Mouse (Mus musculus) kidney, embryonic 15.5 days (tissue): ENCODE measurements around the gene Sumo3. TPM values are rescaled to one million over a fixed set of nuclear protein-coding genes. Genes with fewer than 3 reads are reported as not detected.

Source experiments
- ATAC-seq: fragments of 200-750 bp; cut with Nextera tagmentation; replicated peaks from 2 replicates; pipeline ENCODE4 v1.8.0; 2017; ENCODE audit warnings: moderate TSS enrichment; ENCODE audit not compliant: low FRiP score
- H3K27ac ChIP-seq: fragments of 300-500 bp; sonication (generic); 2 replicates; pipeline ENCODE4 v1.5.1; 2015; ENCODE audit warnings: mild to moderate bottlenecking, inconsistent platforms
- H3K27me3 ChIP-seq: fragments of 300-500 bp; sonication (generic); 2 replicates; pipeline ENCODE4 v1.6.1; 2015; ENCODE audit warnings: inconsistent platforms
- H3K36me3 ChIP-seq: fragments of 300-500 bp; sonication (generic); 2 replicates; pipeline ENCODE4 v1.6.1; 2015; ENCODE audit warnings: inconsistent platforms
- H3K4me1 ChIP-seq: fragments of 300-500 bp; sonication (generic); 2 replicates; pipeline ENCODE4 v1.6.1; 2015; ENCODE audit warnings: inconsistent platforms
- H3K4me2 ChIP-seq: fragments of 300-500 bp; sonication (generic); 2 replicates; pipeline ENCODE4 v1.6.1; 2015; ENCODE audit warnings: moderate library complexity, mild to moderate bottlenecking, inconsistent platforms
- H3K4me3 ChIP-seq: fragments of 300-500 bp; sonication (generic); replicated peaks from 2 replicates; pipeline ENCODE4 v1.5.1; 2015; ENCODE audit warnings: mild to moderate bottlenecking, inconsistent platforms
- H3K9ac ChIP-seq: fragments of 300-500 bp; sonication (generic); 2 replicates; pipeline ENCODE4 v1.6.1; 2015; ENCODE audit warnings: mild to moderate bottlenecking, inconsistent platforms
- H3K9me3 ChIP-seq: fragments of 300-500 bp; sonication (generic); replicated peaks from 2 replicates; pipeline ENCODE4 v1.6.1; 2016; ENCODE audit warnings: inconsistent platforms
- WGBS: fragments of 180-500 bp; shearing (Covaris S2); methylation state at CpG from one replicate; pipeline ENCODE4 v1.1.7; 2015; ENCODE audit warnings: mixed read lengths; 5-methylcytosine and 5-hydroxymethylcytosine counted together
- polyA plus RNA-seq: library from polyadenylated mRNA; unstranded; fragments of >200 nt; fragmentation: Nextera tagmentation; extraction: Ambion mirVana; gene quantifications from 2 replicates; pipeline ENCODE4 v1.2.1, GENCODE M21; 2015

Sumo3 gene
- polyA plus RNA-seq, 1 experiment from 2014 or later, result 332 TPM

DNA sequence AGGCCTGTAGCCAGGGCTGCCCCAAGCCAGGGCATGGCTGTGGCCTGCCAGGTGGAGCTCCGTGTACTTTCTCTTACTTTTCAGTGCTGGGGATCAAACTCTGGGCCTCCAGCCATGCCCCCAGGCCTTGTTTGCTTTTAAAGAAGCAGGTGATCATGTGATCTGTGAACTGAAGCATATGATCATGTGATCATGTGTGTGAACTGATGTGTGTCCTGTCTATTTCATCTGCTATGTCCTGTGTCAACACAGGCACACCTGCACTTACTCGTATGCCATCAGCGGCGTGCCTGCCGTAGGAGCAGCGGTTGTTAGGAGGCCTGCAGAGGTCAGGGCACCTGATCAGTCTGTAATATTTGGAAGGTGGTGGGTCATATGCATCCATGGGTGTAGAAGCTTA is 28.1 kb downstream of the Sumo3 start:
- no peaks in the 10 kb centered on the region for H3K9me3 ChIP-seq
- peaks cover 18% of the 10 kb centered on the region for H3K4me1 ChIP-seq
- no peak overlapping the region for H3K9ac ChIP-seq
- WGBS, result 74% methylated on average over 6 of the region's 6 CpGs
- no peak overlapping the region for H3K4me2 ChIP-seq
- H3K27me3 ChIP-seq, result no peaks in the 10 kb centered on the region
- no peak for ATAC-seq
- peaks cover 80% of the 10 kb centered on the region for H3K36me3 ChIP-seq
- no peak overlapping the region for H3K4me3 ChIP-seq
- no peak overlapping the region for H3K27ac ChIP-seq

GRCm38 (mm10) chr10:77634452-77635231 is 28.7 kb downstream of the Sumo3 start:
- Histone ChIP-seq H3K27ac (peak overlapping the region; percentile 71), H3K9ac (no peak overlapping the region), H3K4me1 (peaks cover 19% of the 10 kb centered on the region), H3K9me3 (no peaks in the 10 kb centered on the region), H3K4me3 (no peak overlapping the region), H3K27me3 (no peaks in the 10 kb centered on the region), H3K36me3 (peaks cover 80% of the 10 kb centered on the region), H3K4me2 (no peak overlapping the region)
- peak; percentile 40; the same call in 1 of the 2 replicates for ATAC-seq
- 57% methylated on average over 13 of the region's 13 CpGs for WGBS

DNA sequence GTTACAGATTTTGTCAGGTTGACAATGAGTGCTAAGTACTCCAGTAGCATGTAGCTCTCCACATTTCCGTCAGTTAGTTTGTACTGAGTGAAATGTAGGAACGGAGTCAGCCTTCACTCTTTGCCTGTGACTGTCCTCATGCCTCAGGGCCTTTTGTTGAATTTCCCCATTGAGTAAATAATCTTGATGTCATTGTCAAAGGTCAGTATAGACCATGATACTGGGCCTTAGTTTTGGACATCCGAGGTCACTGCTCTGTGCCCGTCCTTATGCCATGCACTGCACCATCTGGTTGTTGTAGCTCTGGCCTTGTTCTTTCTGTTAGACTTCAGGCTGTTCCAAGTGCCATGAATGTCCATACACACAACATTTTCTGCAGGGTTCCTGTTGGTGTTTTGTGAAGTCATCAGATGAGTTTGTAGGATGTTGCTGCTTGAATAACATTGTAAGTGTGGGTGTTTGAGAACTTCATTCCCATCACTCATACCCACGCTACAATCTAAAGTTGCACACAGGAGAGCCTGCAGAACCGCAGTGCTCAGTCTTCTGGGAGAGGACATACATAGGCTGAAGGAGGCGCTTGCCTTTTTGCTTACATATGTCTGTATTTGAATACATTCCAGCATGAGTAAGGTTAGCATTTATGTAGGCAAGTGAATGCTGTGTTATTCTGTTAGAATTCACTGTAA is 30.5 kb downstream of the Sumo3 start:
- Histone ChIP-seq H3K9me3 (no peaks in the 10 kb centered on the region), H3K36me3 (peaks cover 81% of the 10 kb centered on the region), H3K4me1 (peaks cover 19% of the 10 kb centered on the region), H3K4me3 (no peak overlapping the region), H3K9ac (no peak overlapping the region), H3K27me3 (no peaks in the 10 kb centered on the region), H3K27ac (no peak overlapping the region), H3K4me2 (no peak overlapping the region)
- WGBS, result 93% methylated on average over 7 of the region's 7 CpGs
- no peak for ATAC-seq

- Histone ChIP-seq H3K4me2 (no peak overlapping the region), H3K36me3 (peaks cover 84% of the 10 kb centered on the region), H3K27ac (no peak overlapping the region), H3K4me1 (peaks cover 13% of the 10 kb centered on the region), H3K9ac (no peak overlapping the region), H3K4me3 (no peak overlapping the region), H3K9me3 (no peaks in the 10 kb centered on the region), H3K27me3 (no peaks in the 10 kb centered on the region)
- ATAC-seq, result no peak
- WGBS, result 77% methylated on average over 6 of the region's 6 CpGs
Observed at GRCm38 (mm10) chr10:77638956-77639355, 33.1 kb downstream of the Sumo3 start.

- Histone ChIP-seq H3K9ac (no peak overlapping the region), H3K27ac (no peak overlapping the region), H3K36me3 (peaks cover 75% of the 10 kb centered on the region), H3K4me3 (no peak overlapping the region), H3K4me1 (0 out of 2 replicates have a peak, but pooled peaks cover 4% of the 10 kb centered on the region), H3K27me3 (no peaks in the 10 kb centered on the region), H3K9me3 (no peaks in the 10 kb centered on the region), H3K4me2 (no peak overlapping the region)
- ATAC-seq, result no peak
- WGBS, result 73% methylated on average over 7 of the region's 7 CpGs
Observed at GRCm38 (mm10) chr10:77643160-77643559, 37.3 kb downstream of the Sumo3 start.

DNA sequence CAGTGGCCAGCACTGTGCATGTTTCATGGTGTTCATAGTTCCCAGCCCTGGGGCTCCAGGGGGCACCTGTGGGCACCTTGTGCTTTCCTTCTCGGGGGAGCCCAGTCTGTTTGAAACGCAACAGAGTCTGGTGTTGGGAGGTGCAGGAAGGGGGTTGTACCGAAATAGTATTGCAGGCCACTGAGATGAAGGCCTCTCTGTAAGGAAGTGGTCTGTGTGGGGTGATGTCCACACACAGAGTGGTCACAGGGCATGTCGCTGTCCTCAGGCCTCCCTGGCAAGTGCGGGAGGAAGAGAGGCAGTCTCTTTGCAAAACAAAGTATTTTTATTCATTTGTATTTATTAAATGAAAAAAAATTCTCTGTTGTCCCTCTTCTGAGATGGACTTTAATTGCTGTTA is 39.7 kb downstream of the Sumo3 start:
- Histone ChIP-seq H3K36me3 (peaks cover 62% of the 10 kb centered on the region), H3K27ac (no peak overlapping the region), H3K4me1 (0 out of 2 replicates have a peak, but pooled peaks cover 5% of the 10 kb centered on the region), H3K4me2 (no peak overlapping the region), H3K4me3 (no peak overlapping the region), H3K9ac (no peak overlapping the region), H3K9me3 (no peaks in the 10 kb centered on the region), H3K27me3 (no peaks in the 10 kb centered on the region)
- 93% methylated on average over 5 of the region's 5 CpGs for WGBS
- no peak for ATAC-seq

- Histone ChIP-seq H3K36me3 (peaks cover 44% of the 10 kb centered on the region), H3K4me3 (no peak overlapping the region), H3K9me3 (no peaks in the 10 kb centered on the region), H3K27me3 (no peaks in the 10 kb centered on the region), H3K4me1 (0 out of 2 replicates have a peak, but pooled peaks cover 5% of the 10 kb centered on the region), H3K9ac (no peak overlapping the region), H3K27ac (no peak overlapping the region), H3K4me2 (no peak overlapping the region)
- ATAC-seq, result no peak
- WGBS, result 80% methylated on average over 1 of the region's 1 CpGs
Observed at GRCm38 (mm10) chr10:77647461-77647860, 41.6 kb downstream of the Sumo3 start.

GRCm38 (mm10) chr10:77647901-77648300 is 42.0 kb downstream of the Sumo3 start:
- H3K4me1 ChIP-seq, result 0 out of 2 replicates have a peak, but pooled peaks cover 5% of the 10 kb centered on the region
- WGBS, result 93% methylated on average over 8 of the region's 8 CpGs
- no peak overlapping the region for H3K9ac ChIP-seq
- H3K36me3 ChIP-seq, result peaks cover 40% of the 10 kb centered on the region
- H3K27me3 ChIP-seq, result no peaks in the 10 kb centered on the region
- ATAC-seq, result no peak
- H3K4me2 ChIP-seq, result no peak overlapping the region
- no peak overlapping the region for H3K27ac ChIP-seq
- H3K4me3 ChIP-seq, result no peak overlapping the region
- no peaks in the 10 kb centered on the region for H3K9me3 ChIP-seq

DNA sequence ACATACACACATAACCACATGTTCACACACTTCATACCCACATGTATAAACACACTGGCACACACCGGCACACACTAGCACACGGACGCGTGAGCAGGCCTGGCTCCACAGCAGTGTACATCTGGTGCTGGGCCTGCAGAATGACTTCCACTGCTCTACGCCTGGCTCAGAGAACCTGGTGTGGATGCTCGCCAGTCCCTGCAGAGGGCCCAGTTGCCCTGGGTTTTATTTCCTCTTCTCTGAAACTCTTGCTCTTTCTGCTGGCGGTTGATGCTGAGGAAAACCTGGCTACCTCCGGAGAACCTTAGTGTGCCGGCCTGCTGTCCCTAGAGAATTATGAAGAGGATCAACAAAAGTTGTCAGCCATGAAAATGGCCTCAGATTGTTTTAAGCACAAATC is 46.1 kb downstream of the Sumo3 start:
- Histone ChIP-seq H3K9me3 (no peaks in the 10 kb centered on the region), H3K4me3 (no peak overlapping the region), H3K36me3 (no peaks in the 10 kb centered on the region), H3K4me1 (0 out of 2 replicates have a peak, but pooled peaks cover 5% of the 10 kb centered on the region), H3K9ac (no peak overlapping the region), H3K27ac (no peak overlapping the region), H3K4me2 (no peak overlapping the region), H3K27me3 (no peaks in the 10 kb centered on the region)
- ATAC-seq, result no peak
- 87% methylated on average over 9 of the region's 9 CpGs for WGBS

GRCm38 (mm10) chr10:77658286-77658994 is 52.5 kb downstream of the Sumo3 start:
- WGBS, result 34% methylated on average over 15 of the region's 15 CpGs

DNA sequence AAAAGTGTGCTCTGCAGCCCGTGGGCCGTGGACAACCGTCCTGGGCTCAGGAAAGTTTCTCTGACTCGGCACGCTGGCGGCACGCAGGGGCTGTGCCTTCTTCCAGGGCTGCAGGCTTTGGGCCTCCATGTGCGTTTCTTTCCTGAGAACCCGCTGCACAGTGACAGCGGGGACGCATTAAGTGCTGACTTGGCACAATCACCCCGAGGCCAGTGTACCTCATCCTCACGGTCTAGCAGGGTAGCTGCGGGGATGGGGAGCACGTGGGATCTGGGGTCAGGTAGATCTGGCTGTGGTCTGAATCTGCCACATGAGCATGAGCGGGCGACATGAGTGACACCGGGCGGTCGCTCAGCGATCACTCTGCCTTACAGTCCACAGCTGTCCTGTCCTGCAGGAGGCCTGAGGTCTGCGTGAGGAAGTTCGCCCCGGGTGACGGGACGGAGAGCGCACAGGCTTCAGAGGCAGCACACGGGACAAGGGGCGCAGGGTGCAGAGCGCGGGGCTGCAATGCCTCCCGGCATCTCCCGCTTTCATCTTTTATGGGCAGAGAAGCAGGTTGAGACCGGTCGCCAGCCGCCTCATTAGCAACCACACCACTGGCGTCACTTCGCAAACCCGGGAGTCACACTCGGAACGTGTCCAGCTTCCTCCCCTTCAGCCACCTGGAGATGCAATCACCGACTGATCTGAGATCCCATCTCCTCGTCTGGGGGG is 58.2 kb downstream of the Sumo3 start:
- peaks cover 7% of the 10 kb centered on the region; the same call in 1 of the 2 replicates for H3K4me1 ChIP-seq
- peaks cover 12% of the 10 kb centered on the region; the same call in 1 of the 2 replicates for H3K27me3 ChIP-seq
- WGBS, result 25% methylated on average over 43 of the region's 43 CpGs
- 0 out of 2 replicates have a peak overlapping the region, but pooled peaks have one; percentile 1 for H3K4me3 ChIP-seq
- peak overlapping the region; percentile 50 for H3K4me2 ChIP-seq
- H3K9ac ChIP-seq, result no peak overlapping the region
- H3K9me3 ChIP-seq, result no peaks in the 10 kb centered on the region; the same call in 1 of the 2 replicates
- H3K36me3 ChIP-seq, result no peaks in the 10 kb centered on the region
- H3K27ac ChIP-seq, result no peak overlapping the region
- no peak for ATAC-seq

More at GRCm38 (mm10) chr10:77658286-77658994, 52.5 kb downstream of the Sumo3 start:
- no peaks in the 10 kb centered on the region for H3K36me3 ChIP-seq
- H3K27me3 ChIP-seq, result peaks cover under 1% of the 10 kb centered on the region; the same call in 1 of the 2 replicates
- H3K4me3 ChIP-seq, result no peak overlapping the region
- H3K9ac ChIP-seq, result no peak overlapping the region
- no peak overlapping the region for H3K27ac ChIP-seq
- no peaks in the 10 kb centered on the region; the same call in 1 of the 2 replicates for H3K9me3 ChIP-seq
- H3K4me2 ChIP-seq, result no peak overlapping the region
- H3K4me1 ChIP-seq, result peaks cover 7% of the 10 kb centered on the region; the same call in 1 of the 2 replicates
- ATAC-seq, result peak; percentile 69; the same call in 1 of the 2 replicates
